In the genomic region with DNA sequence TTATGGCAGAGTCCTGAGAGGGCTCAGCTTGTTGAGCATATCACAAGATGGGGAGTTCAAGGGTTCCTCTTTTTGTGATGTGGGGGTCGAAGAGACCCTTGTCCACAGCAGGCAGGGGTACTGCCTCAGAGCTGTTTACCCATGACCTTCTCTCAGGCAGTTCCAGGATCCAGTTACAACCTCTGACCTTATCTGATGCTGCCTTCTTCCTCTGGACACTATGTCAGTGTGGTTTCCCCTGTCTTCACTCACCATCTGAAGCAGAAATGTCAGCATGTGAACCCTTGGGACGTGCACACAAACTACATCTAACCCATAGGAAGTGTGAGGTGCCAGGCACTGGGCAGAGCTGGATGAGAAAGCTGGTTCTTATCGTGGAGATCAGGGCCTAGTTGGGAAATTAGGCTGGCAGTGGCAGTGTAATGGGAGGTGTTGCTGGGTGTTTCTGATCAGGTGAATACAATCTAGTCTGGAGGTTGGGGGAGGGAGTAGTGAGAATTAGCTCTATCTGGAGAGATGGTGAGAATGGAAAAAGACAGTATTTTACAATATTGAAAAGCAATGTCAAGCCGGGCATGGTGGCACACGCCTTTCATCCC, we compare ENCODE assay signal across 13 mouse cellular contexts. TPM values are rescaled to one million over a fixed set of nuclear protein-coding genes. Genes with fewer than 3 reads are reported as not detected.
DNase-seq lines count a peak whose midpoint lies in the region; ATAC-seq and TF ChIP-seq lines count a peak whose summit lies in the region.
"Had no signal": no experiment of that assay in that cellular context is flagged by ENCODE, and none has a peak within 500 bp of the region (broad histone marks: within the 10 kb centered on the region; RNA-seq: fewer than 3 reads in every experiment).

No protein-coding gene starts in this region.

- no peak for DNase-seq in lung, embryonic 14.5 days
- no peak for DNase-seq in lung, postnatal 10 days
- no peak for DNase-seq in liver, embryonic 14.5 days (ENCODE audit: low read depth in 3 of 3, low spot score in 3 of 3)
- DNase-seq in MN1 (ENCODE audit: low spot score), result no peak
- no peak for DNase-seq in thymus, adult 2 months
- DNase-seq: cerebellum, postnatal 25 days; gastrocnemius, postnatal 14 days; right cerebral cortex, postnatal 4 days had no signal

- H3K36me3 ChIP-seq in heart, embryonic 15.5 days, result no peaks in the 10 kb centered on the region
- H3K36me3 ChIP-seq in heart, embryonic 11.5 days (ENCODE audit: control insufficient read depth, insufficient read depth, low read length), result no peaks in the 10 kb centered on the region
- H3K36me3 ChIP-seq in lung, embryonic 14.5 days (ENCODE audit: insufficient read depth), result 0 out of 2 replicates have a peak, but pooled peaks cover 6% of the 10 kb centered on the region
- peaks cover 6% of the 10 kb centered on the region; the same call in 1 of the 2 replicates for H3K36me3 ChIP-seq in liver, embryonic 14.5 days (replicated peaks; ENCODE audit: control insufficient read depth, insufficient read depth, low read depth)
- no peaks in the 10 kb centered on the region for H3K36me3 ChIP-seq in thymus, adult 2 months (ENCODE audit: control insufficient read depth, insufficient read depth, low read length)
- H3K36me3 ChIP-seq: neural tube, embryonic 12.5 days had no signal

- peak overlapping the region; percentile 64 for H3K4me2 ChIP-seq in heart, embryonic 15.5 days
- H3K4me2 ChIP-seq in heart, embryonic 11.5 days, result no peak overlapping the region
- 0 out of 2 replicates have a peak overlapping the region, but pooled peaks have one; percentile 10 for H3K4me2 ChIP-seq in lung, embryonic 14.5 days
- H3K4me2 ChIP-seq in liver, embryonic 14.5 days (ENCODE audit: low read depth), result peak overlapping the region; percentile 93

- TF ChIP-seq EP300 in liver, embryonic 14.5 days (IDR thresholded peaks at IDR 0.05; ENCODE audit: low read depth), result no peak

- H3K4me1 ChIP-seq in heart, embryonic 15.5 days (replicated peaks), result peaks cover 55% of the 10 kb centered on the region
- peaks cover 14% of the 10 kb centered on the region; the same call in 1 of the 2 replicates for H3K4me1 ChIP-seq in heart, embryonic 11.5 days (ENCODE audit: control insufficient read depth, insufficient read depth, low read length)
- H3K4me1 ChIP-seq in lung, embryonic 14.5 days (ENCODE audit: insufficient read depth), result no peaks in the 10 kb centered on the region
- H3K4me1 ChIP-seq in bone marrow, adult 2 months (ENCODE audit: control insufficient read depth, insufficient read depth, low read length), result peaks cover 11% of the 10 kb centered on the region
- peaks cover 19 to 35% of the 10 kb centered on the region in 2 experiments for H3K4me1 ChIP-seq in liver, embryonic 14.5 days (replicated peaks; ENCODE audit: control insufficient read depth in 2 of 2, insufficient read depth in 2 of 2, low read length in 1 of 2)
- no peaks in the 10 kb centered on the region; the same call in 1 of the 2 replicates for H3K4me1 ChIP-seq in thymus, adult 2 months (replicated peaks; ENCODE audit: control insufficient read depth, insufficient read depth, low read length)

- H3K27ac ChIP-seq in heart, embryonic 15.5 days, result peak overlapping the region; percentile 86
- no peak overlapping the region for H3K27ac ChIP-seq in heart, embryonic 11.5 days (ENCODE audit: low read depth, low read length)
- no peak overlapping the region for H3K27ac ChIP-seq in lung, embryonic 14.5 days (ENCODE audit: low read depth)
- peak overlapping the region; percentile 2; the same call in 1 of the 2 replicates for H3K27ac ChIP-seq in bone marrow, adult 2 months (ENCODE audit: control insufficient read depth, insufficient read depth, low read depth, low read length, poor library complexity)
- no peak overlapping the region for H3K27ac ChIP-seq in liver, embryonic 14.5 days
- no peak overlapping the region for H3K27ac ChIP-seq in thymus, adult 2 months (ENCODE audit: control insufficient read depth, insufficient read depth, low read length)
- H3K27ac ChIP-seq: neural tube, embryonic 12.5 days had no signal

- no peak for TF ChIP-seq CTCF in lung, embryonic 14.5 days (IDR thresholded peaks at IDR 0.05; ENCODE audit: low read depth)
- TF ChIP-seq CTCF in bone marrow, adult 2 months (IDR thresholded peaks at IDR 0.05; ENCODE audit: control insufficient read depth, insufficient read depth, low read length), result no peak
- TF ChIP-seq CTCF in liver, embryonic 14.5 days (IDR thresholded peaks at IDR 0.05; ENCODE audit: low read depth), result no peak
- TF ChIP-seq CTCF in thymus, adult 2 months (IDR thresholded peaks at IDR 0.05; ENCODE audit: borderline replicate concordance, control insufficient read depth, extremely low read depth, insufficient read depth, low read length, poor library complexity), result no peak

- no peak overlapping the region for H3K4me3 ChIP-seq in heart, embryonic 15.5 days
- H3K4me3 ChIP-seq in heart, embryonic 11.5 days (ENCODE audit: low read depth, low read length), result no peak overlapping the region
- no peak overlapping the region for H3K4me3 ChIP-seq in lung, embryonic 14.5 days (ENCODE audit: low read depth, low read length)
- H3K4me3 ChIP-seq in bone marrow, adult 2 months (replicated peaks; ENCODE audit: control insufficient read depth, low read depth, low read length), result peak overlapping the region; percentile 10
- H3K4me3 ChIP-seq in liver, embryonic 14.5 days (ENCODE audit: insufficient read depth in 1 of 2, low read depth in 2 of 2, low read length in 2 of 2), result 0 out of 4 replicates have a peak overlapping the region, but pooled peaks have one; percentile 4 to 6
- H3K4me3 ChIP-seq in thymus, adult 2 months (ENCODE audit: control insufficient read depth, insufficient read depth, low read length), result no peak overlapping the region
- H3K4me3 ChIP-seq: neural tube, embryonic 12.5 days had no signal

- H3K9me3 ChIP-seq in heart, embryonic 15.5 days (replicated peaks), result no peaks in the 10 kb centered on the region
- H3K9me3 ChIP-seq in heart, embryonic 11.5 days (replicated peaks; ENCODE audit: control insufficient read depth, low read length), result no peaks in the 10 kb centered on the region
- no peaks in the 10 kb centered on the region for H3K9me3 ChIP-seq in lung, embryonic 14.5 days (ENCODE audit: low read depth, low read length)
- H3K9me3 ChIP-seq in liver, embryonic 14.5 days (ENCODE audit: control insufficient read depth, low read length), result no peaks in the 10 kb centered on the region
- H3K9me3 ChIP-seq: neural tube, embryonic 12.5 days had no signal

- peak overlapping the region; percentile 33; the same call in 1 of the 2 replicates for H3K9ac ChIP-seq in heart, embryonic 15.5 days
- no peak overlapping the region for H3K9ac ChIP-seq in heart, embryonic 11.5 days (ENCODE audit: low read depth, low read length)
- no peak overlapping the region for H3K9ac ChIP-seq in lung, embryonic 14.5 days
- H3K9ac ChIP-seq in liver, embryonic 14.5 days (replicated peaks), result peak overlapping the region; percentile 43; the same call in 1 of the 2 replicates
- H3K9ac ChIP-seq: neural tube, embryonic 12.5 days had no signal

- no peak for TF ChIP-seq POLR2A in bone marrow, adult 2 months (IDR thresholded peaks at IDR 0.05; ENCODE audit: borderline replicate concordance, control insufficient read depth, low read depth, low read length)
- TF ChIP-seq POLR2A in thymus, adult 2 months (IDR thresholded peaks at IDR 0.05; ENCODE audit: control insufficient read depth, extremely low read depth, insufficient read depth, low read length, poor library complexity), result no peak

- H3K27me3 ChIP-seq in heart, embryonic 15.5 days, result no peaks in the 10 kb centered on the region
- H3K27me3 ChIP-seq in heart, embryonic 11.5 days (ENCODE audit: control insufficient read depth, insufficient read depth, low read length), result no peaks in the 10 kb centered on the region
- H3K27me3 ChIP-seq in lung, embryonic 14.5 days (ENCODE audit: insufficient read depth, low read length), result no peaks in the 10 kb centered on the region
- H3K27me3 ChIP-seq in liver, embryonic 14.5 days (ENCODE audit: control insufficient read depth, insufficient read depth, low read length), result no peaks in the 10 kb centered on the region
- H3K27me3 ChIP-seq in thymus, adult 2 months (ENCODE audit: control insufficient read depth, insufficient read depth, low read length), result no peaks in the 10 kb centered on the region
- H3K27me3 ChIP-seq: neural tube, embryonic 12.5 days had no signal

- ATAC-seq in heart, embryonic 15.5 days (replicated peaks; ENCODE audit: insufficient number of reproducible peaks, insufficient read depth, low FRiP score, low read depth), result no peak
- ATAC-seq in heart, embryonic 11.5 days (replicated peaks; ENCODE audit: insufficient number of reproducible peaks, low FRiP score, low TSS enrichment), result no peak
- no peak for ATAC-seq in lung, embryonic 14.5 days (ENCODE audit: insufficient read depth)
- ATAC-seq in liver, embryonic 14.5 days (ENCODE audit: insufficient read depth), result no peak
- ATAC-seq: lung, postnatal 0 days had no signal

- whole genome bisulfite sequencing in heart, embryonic 15.5 days, result 68% methylated on average over 5 of the region's 5 CpGs
- 73% methylated on average over 5 of the region's 5 CpGs for WGBS in heart, embryonic 11.5 days (ENCODE audit: insufficient replicate concordance)
- WGBS in lung, embryonic 14.5 days, result 75% methylated on average over 5 of the region's 5 CpGs
- WGBS in bone marrow, adult 2 months, result 37% methylated on average over 5 of the region's 5 CpGs
- 39% methylated on average over 5 of the region's 5 CpGs for WGBS in liver, embryonic 14.5 days (ENCODE audit: insufficient replicate concordance)
- 73% methylated on average over 5 of the region's 5 CpGs for WGBS in thymus, adult 2 months

RNA-seq across cellular contexts. Expression of gene Pkig, which starts 2.0 kb away (rescaled TPM):
- polyA plus RNA-seq in heart, embryonic 15.5 days (2015; fragmentation: Nextera tagmentation; extraction: Ambion mirVana), result 289 and 356 TPM in 2 replicates
- polyA plus RNA-seq in heart, embryonic 11.5 days (2014; fragmentation: Nextera tagmentation; extraction: Ambion mirVana), result 249 and 252 TPM in 2 replicates
- 143 and 145 TPM in 2 replicates for polyA plus RNA-seq in lung, embryonic 14.5 days (2014; fragmentation: Nextera tagmentation; extraction: Ambion mirVana)
- polyA plus RNA-seq in bone marrow, adult 2 months (2011; ENCODE audit: insufficient read depth, insufficient read length, low replicate concordance, missing spikeins), result 109 and 152 TPM in 2 replicates
- polyA plus RNA-seq in liver, embryonic 14.5 days (2012; rRNA removed), result 50.9 and 52.3 TPM in 2 replicates
- polyA plus RNA-seq in liver, embryonic 14.5 days (2014; fragmentation: Nextera tagmentation; extraction: Ambion mirVana), result 99.0 and 107 TPM in 2 replicates
- 56.7 and 64.7 TPM in 2 replicates for polyA plus RNA-seq in thymus, adult 2 months (2012; rRNA removed)

RNA-seq across cellular contexts. Expression of gene Serinc3, which starts 15.3 kb away (rescaled TPM):
- 54.8 and 57.1 TPM in 2 replicates for polyA plus RNA-seq in heart, embryonic 15.5 days (2015; fragmentation: Nextera tagmentation; extraction: Ambion mirVana)
- 77.5 and 79.0 TPM in 2 replicates for polyA plus RNA-seq in heart, embryonic 11.5 days (2014; fragmentation: Nextera tagmentation; extraction: Ambion mirVana)
- polyA plus RNA-seq in lung, embryonic 14.5 days (2014; fragmentation: Nextera tagmentation; extraction: Ambion mirVana), result 56.2 and 62.5 TPM in 2 replicates
- polyA plus RNA-seq in bone marrow, adult 2 months (2011; ENCODE audit: insufficient read depth, insufficient read length, low replicate concordance, missing spikeins), result 328 and 366 TPM in 2 replicates
- 225 and 257 TPM in 2 replicates for polyA plus RNA-seq in liver, embryonic 14.5 days (2012; rRNA removed)
- polyA plus RNA-seq in liver, embryonic 14.5 days (2014; fragmentation: Nextera tagmentation; extraction: Ambion mirVana), result 165 TPM in 2 replicates
- polyA plus RNA-seq in thymus, adult 2 months (2012; rRNA removed), result 279 and 281 TPM in 2 replicates

RNA-seq across cellular contexts. Expression of gene Ttpal, which starts 58.1 kb away (rescaled TPM):
- polyA plus RNA-seq in heart, embryonic 15.5 days (2015; fragmentation: Nextera tagmentation; extraction: Ambion mirVana), result 15.2 and 21.2 TPM in 2 replicates
- 28.2 TPM in 2 replicates for polyA plus RNA-seq in heart, embryonic 11.5 days (2014; fragmentation: Nextera tagmentation; extraction: Ambion mirVana)
- polyA plus RNA-seq in lung, embryonic 14.5 days (2014; fragmentation: Nextera tagmentation; extraction: Ambion mirVana), result 37.3 and 41.1 TPM in 2 replicates
- 11.5 and 19.8 TPM in 2 replicates for polyA plus RNA-seq in bone marrow, adult 2 months (2011; ENCODE audit: insufficient read depth, insufficient read length, low replicate concordance, missing spikeins)
- polyA plus RNA-seq in liver, embryonic 14.5 days (2012; rRNA removed), result 3.4 and 5.3 TPM in 2 replicates
- polyA plus RNA-seq in liver, embryonic 14.5 days (2014; fragmentation: Nextera tagmentation; extraction: Ambion mirVana), result 10.0 and 11.5 TPM in 2 replicates
- 63.2 and 72.5 TPM in 2 replicates for polyA plus RNA-seq in thymus, adult 2 months (2012; rRNA removed)

Comparison
In these comparisons a context has a peak if more than half of its experiments do, and no peak if none do; other contexts are left out.
1. H3K27ac ChIP-seq: peak in heart, embryonic 15.5 days (single experiment) and bone marrow, adult 2 months (single experiment); none in heart, embryonic 11.5 days (single experiment), lung, embryonic 14.5 days (single experiment), liver, embryonic 14.5 days (single experiment) and thymus, adult 2 months (single experiment).
2. H3K9ac ChIP-seq: peak in heart, embryonic 15.5 days (single experiment) and liver, embryonic 14.5 days (single experiment); none in heart, embryonic 11.5 days (single experiment) and lung, embryonic 14.5 days (single experiment).
3. H3K4me3 ChIP-seq: peak in bone marrow, adult 2 months (single experiment) and liver, embryonic 14.5 days (2 of 2); none in heart, embryonic 15.5 days (single experiment), heart, embryonic 11.5 days (single experiment), lung, embryonic 14.5 days (single experiment) and thymus, adult 2 months (single experiment).